Comparison of ENCODE assay signal across 29 mouse cellular contexts in the genomic region with DNA sequence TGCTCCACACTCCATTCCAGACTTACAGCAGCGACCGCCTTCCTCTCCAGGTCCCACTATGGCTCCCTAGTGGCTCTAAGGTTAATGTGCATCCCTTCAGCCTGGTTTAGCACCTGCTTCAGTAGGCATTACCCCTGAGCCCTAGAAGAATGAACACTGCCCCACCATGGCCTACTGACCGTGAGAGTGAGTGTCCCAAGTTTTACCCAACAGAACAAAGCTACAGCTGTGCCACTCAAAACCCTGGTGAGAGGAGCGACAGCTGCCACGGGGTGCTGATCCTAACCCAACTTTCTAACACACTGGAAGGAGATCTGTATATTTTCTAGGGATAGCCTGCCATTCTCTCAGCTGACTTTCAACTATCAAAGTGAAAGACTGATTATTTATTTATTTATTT.
"Had no signal": no experiment of that assay in that cellular context is flagged by ENCODE, and none has a peak within 500 bp of the region (broad histone marks: within the 10 kb centered on the region; RNA-seq: fewer than 3 reads in every experiment).

No protein-coding gene starts in this region.

- H3K27ac ChIP-seq: limb, embryonic 10.5 days; limb, embryonic 12.5 days; limb, embryonic 13.5 days; limb, embryonic 15.5 days; liver, embryonic 12.5 days; liver, embryonic 13.5 days; liver, embryonic 14.5 days; liver, embryonic 15.5 days; lung, embryonic 15.5 days; macrophage; midbrain, embryonic 10.5 days; midbrain, embryonic 12.5 days; midbrain, embryonic 13.5 days; midbrain, embryonic 15.5 days; neural tube, embryonic 12.5 days had no signal

- DNase-seq: left cerebral cortex, postnatal 4 days; liver; liver, embryonic 13.5 days; liver, postnatal 0 days; lung, adult 18-20 months; lung, adult 2 months; lung, embryonic 14.5 days; lung, postnatal 10 days; lung, postnatal 14 days; lung, postnatal 36 days; lung, postnatal 4 days; midbrain, embryonic 14.5 days had no signal

- H3K4me3 ChIP-seq: limb, embryonic 10.5 days; limb, embryonic 12.5 days; limb, embryonic 13.5 days; limb, embryonic 15.5 days; liver, embryonic 12.5 days; liver, embryonic 13.5 days; liver, embryonic 15.5 days; lung, embryonic 15.5 days; megakaryocyte, embryonic 14.5 days; midbrain, embryonic 10.5 days; midbrain, embryonic 12.5 days; midbrain, embryonic 13.5 days; midbrain, embryonic 15.5 days; neural tube, embryonic 12.5 days had no signal

- H3K4me2 ChIP-seq: limb, embryonic 12.5 days; limb, embryonic 13.5 days; limb, embryonic 15.5 days; liver, embryonic 11.5 days; liver, embryonic 12.5 days; liver, embryonic 13.5 days; liver, embryonic 15.5 days; lung, embryonic 14.5 days; lung, embryonic 15.5 days; midbrain, embryonic 11.5 days; midbrain, embryonic 12.5 days; midbrain, embryonic 13.5 days; midbrain, embryonic 15.5 days; neural tube, embryonic 12.5 days had no signal

- H3K36me3 ChIP-seq: limb, embryonic 10.5 days; limb, embryonic 12.5 days; limb, embryonic 13.5 days; limb, embryonic 15.5 days; liver, embryonic 12.5 days; liver, embryonic 13.5 days; liver, embryonic 15.5 days; lung, embryonic 15.5 days; midbrain, embryonic 10.5 days; midbrain, embryonic 12.5 days; midbrain, embryonic 13.5 days; midbrain, embryonic 15.5 days; neural tube, embryonic 12.5 days had no signal

- H3K27me3 ChIP-seq: limb, embryonic 12.5 days; limb, embryonic 13.5 days; limb, embryonic 15.5 days; liver, embryonic 13.5 days; liver, embryonic 15.5 days; lung, embryonic 15.5 days; megakaryocyte, embryonic 14.5 days; midbrain, embryonic 12.5 days; midbrain, embryonic 13.5 days; midbrain, embryonic 15.5 days; neural tube, embryonic 12.5 days had no signal
